Mouse (Mus musculus) forebrain, embryonic 16.5 days (tissue): ENCODE measurements around the gene Diaph2. TPM values are rescaled to one million over a fixed set of nuclear protein-coding genes. Genes with fewer than 3 reads are reported as not detected.

Source experiments
- ATAC-seq: fragments of 200-750 bp; cut with Nextera tagmentation; 2 replicates; pipeline ENCODE4 v1.8.0; 2017; ENCODE audit warnings: mild to moderate bottlenecking, moderate library complexity
- H3K27ac ChIP-seq: fragments of 300-500 bp; sonication (generic); 2 replicates; pipeline ENCODE4 v1.5.1; 2014; ENCODE audit warnings: low read length, control low read depth
- H3K27me3 ChIP-seq: fragments of 300-500 bp; sonication (generic); replicated peaks from 2 replicates; pipeline ENCODE4 v1.6.1; 2014; ENCODE audit warnings: low read length; ENCODE audit not compliant: control insufficient read depth, insufficient read depth
- H3K36me3 ChIP-seq: fragments of 300-500 bp; sonication (generic); 2 replicates; pipeline ENCODE4 v1.6.1; 2014; ENCODE audit not compliant: control insufficient read depth, insufficient read depth
- H3K4me1 ChIP-seq: fragments of 300-500 bp; sonication (generic); replicated peaks from 2 replicates; pipeline ENCODE4 v1.6.1; 2014; ENCODE audit warnings: low read length; ENCODE audit not compliant: control insufficient read depth, insufficient read depth
- H3K4me2 ChIP-seq: fragments of 300-500 bp; sonication (generic); 2 replicates; pipeline ENCODE4 v1.6.1; 2014; ENCODE audit warnings: mild to moderate bottlenecking, low read length, control low read depth
- H3K4me3 ChIP-seq: fragments of 300-500 bp; sonication (generic); replicated peaks from 2 replicates; pipeline ENCODE4 v1.5.1; 2014; ENCODE audit warnings: mild to moderate bottlenecking, low read length, control low read depth
- H3K9ac ChIP-seq: fragments of 300-500 bp; sonication (generic); replicated peaks from 2 replicates; pipeline ENCODE4 v1.6.1; 2014; ENCODE audit warnings: low read depth, low read length, control low read depth
- H3K9me3 ChIP-seq: fragments of 300-500 bp; sonication (generic); 2 replicates; pipeline ENCODE4 v1.6.1; 2016; ENCODE audit warnings: low read length; ENCODE audit not compliant: control insufficient read depth
- WGBS: fragments of 180-500 bp; shearing (Covaris S2); extraction: QIAGEN DNeasy Blood & Tissue Kit; methylation state at CpG from one replicate; pipeline ENCODE4 v1.1.7; 2014; 5-methylcytosine and 5-hydroxymethylcytosine counted together
- polyA plus RNA-seq: library from polyadenylated mRNA; unstranded; fragments of >200 nt; fragmentation: Nextera tagmentation; extraction: Ambion mirVana; gene quantifications from 2 replicates; pipeline ENCODE4 v1.2.1, GENCODE M21; 2015

The Diaph2 gene
- polyA plus RNA-seq, 1 experiment from 2014 or later = 5.3 TPM

GRCm38 (mm10) chrX:130205243-130205642 lies 455.7 kb downstream of the Diaph2 start:
- H3K9me3 ChIP-seq = no peaks in the 10 kb centered on the region
- no peaks in the 10 kb centered on the region for H3K4me1 ChIP-seq
- no peak overlapping the region for H3K4me2 ChIP-seq
- no peak overlapping the region for H3K9ac ChIP-seq
- no peak overlapping the region for H3K4me3 ChIP-seq
- H3K27ac ChIP-seq = no peak overlapping the region
- no peaks in the 10 kb centered on the region for H3K27me3 ChIP-seq
- WGBS = 53% methylated on average over 2 of the region's 2 CpGs
- no peaks in the 10 kb centered on the region for H3K36me3 ChIP-seq
- ATAC-seq = no peak

GRCm38 (mm10) chrX:130212227-130212626 lies 462.7 kb downstream of the Diaph2 start:
- no peaks in the 10 kb centered on the region for H3K36me3 ChIP-seq
- H3K27ac ChIP-seq = no peak overlapping the region
- H3K9me3 ChIP-seq = no peaks in the 10 kb centered on the region
- no peaks in the 10 kb centered on the region for H3K4me1 ChIP-seq
- no peak overlapping the region for H3K4me3 ChIP-seq
- H3K27me3 ChIP-seq = no peaks in the 10 kb centered on the region
- no peak for ATAC-seq
- WGBS = 86% methylated on average over 4 of the region's 4 CpGs
- H3K4me2 ChIP-seq = no peak overlapping the region
- no peak overlapping the region for H3K9ac ChIP-seq

- no peaks in the 10 kb centered on the region for H3K36me3 ChIP-seq
- H3K4me3 ChIP-seq = no peak overlapping the region
- no peak for ATAC-seq
- no peaks in the 10 kb centered on the region for H3K27me3 ChIP-seq
- H3K27ac ChIP-seq = no peak overlapping the region
- no peaks in the 10 kb centered on the region for H3K4me1 ChIP-seq
- WGBS = 70% methylated on average over 4 of the region's 4 CpGs
- H3K9ac ChIP-seq = no peak overlapping the region
- H3K9me3 ChIP-seq = no peaks in the 10 kb centered on the region
- H3K4me2 ChIP-seq = no peak overlapping the region
These were observed 463.2 kb downstream of the Diaph2 start for GRCm38 (mm10) chrX:130212759-130213158.

- Histone ChIP-seq H3K4me1 (no peaks in the 10 kb centered on the region), H3K9ac (no peak overlapping the region), H3K4me2 (no peak overlapping the region), H3K9me3 (no peaks in the 10 kb centered on the region), H3K27me3 (no peaks in the 10 kb centered on the region), H3K36me3 (no peaks in the 10 kb centered on the region), H3K27ac (no peak overlapping the region), H3K4me3 (no peak overlapping the region)
- no peak for ATAC-seq
- 95% methylated on average over 1 of the region's 1 CpGs for WGBS
These were observed 480.5 kb downstream of the Diaph2 start for GRCm38 (mm10) chrX:130230045-130230444.

GRCm38 (mm10) chrX:130235167-130235566 lies 485.6 kb downstream of the Diaph2 start:
- no peak overlapping the region for H3K4me2 ChIP-seq
- no peaks in the 10 kb centered on the region for H3K36me3 ChIP-seq
- H3K9ac ChIP-seq = no peak overlapping the region
- no peaks in the 10 kb centered on the region for H3K27me3 ChIP-seq
- H3K27ac ChIP-seq = no peak overlapping the region
- H3K9me3 ChIP-seq = no peaks in the 10 kb centered on the region
- no peak overlapping the region for H3K4me3 ChIP-seq
- H3K4me1 ChIP-seq = no peaks in the 10 kb centered on the region
- WGBS = 70% methylated on average over 1 of the region's 1 CpGs
- ATAC-seq = no peak

- H3K27me3 ChIP-seq = no peaks in the 10 kb centered on the region
- 0 out of 2 replicates have a peak, but pooled peaks have one; percentile 55 for ATAC-seq
- no peak overlapping the region for H3K9ac ChIP-seq
- no peaks in the 10 kb centered on the region for H3K9me3 ChIP-seq
- no peak overlapping the region for H3K4me2 ChIP-seq
- H3K27ac ChIP-seq = no peak overlapping the region
- H3K4me3 ChIP-seq = no peak overlapping the region
- 62% methylated on average over 1 of the region's 1 CpGs for WGBS
- no peaks in the 10 kb centered on the region for H3K36me3 ChIP-seq
- H3K4me1 ChIP-seq = no peaks in the 10 kb centered on the region
These were observed 497.1 kb downstream of the Diaph2 start for GRCm38 (mm10) chrX:130246652-130247051.

- Histone ChIP-seq H3K4me2 (no peak overlapping the region), H3K27ac (no peak overlapping the region), H3K4me1 (no peaks in the 10 kb centered on the region), H3K4me3 (no peak overlapping the region), H3K27me3 (no peaks in the 10 kb centered on the region), H3K36me3 (no peaks in the 10 kb centered on the region), H3K9me3 (no peaks in the 10 kb centered on the region), H3K9ac (no peak overlapping the region)
- no peak for ATAC-seq
- 73% methylated on average over 4 of the region's 4 CpGs for WGBS
These were observed 504.1 kb downstream of the Diaph2 start for GRCm38 (mm10) chrX:130253664-130254063.

- Histone ChIP-seq H3K36me3 (no peaks in the 10 kb centered on the region), H3K27me3 (no peaks in the 10 kb centered on the region), H3K27ac (no peak overlapping the region), H3K4me1 (no peaks in the 10 kb centered on the region), H3K4me2 (no peak overlapping the region), H3K4me3 (no peak overlapping the region), H3K9ac (no peak overlapping the region), H3K9me3 (no peaks in the 10 kb centered on the region)
- peak; percentile 79 for ATAC-seq
These were observed 516.2 kb downstream of the Diaph2 start for GRCm38 (mm10) chrX:130265707-130266106.

- Histone ChIP-seq H3K27ac (no peak overlapping the region), H3K9me3 (no peaks in the 10 kb centered on the region), H3K4me3 (no peak overlapping the region), H3K27me3 (no peaks in the 10 kb centered on the region), H3K36me3 (no peaks in the 10 kb centered on the region), H3K4me2 (no peak overlapping the region), H3K4me1 (no peaks in the 10 kb centered on the region), H3K9ac (no peak overlapping the region)
- 92% methylated on average over 4 of the region's 4 CpGs for WGBS
- no peak for ATAC-seq
These were observed 529.6 kb downstream of the Diaph2 start for GRCm38 (mm10) chrX:130279144-130279543.

GRCm38 (mm10) chrX:130281484-130281883 lies 531.9 kb downstream of the Diaph2 start:
- no peak for ATAC-seq
- no peaks in the 10 kb centered on the region for H3K9me3 ChIP-seq
- no peaks in the 10 kb centered on the region for H3K27me3 ChIP-seq
- no peak overlapping the region for H3K9ac ChIP-seq
- no peaks in the 10 kb centered on the region for H3K4me1 ChIP-seq
- H3K36me3 ChIP-seq = no peaks in the 10 kb centered on the region
- H3K27ac ChIP-seq = no peak overlapping the region
- no peak overlapping the region for H3K4me2 ChIP-seq
- 76% methylated on average over 2 of the region's 2 CpGs for WGBS
- H3K4me3 ChIP-seq = no peak overlapping the region
